Mouse (Mus musculus): Measurements from ENCODE around the gene 4930562C15Rik. TPM values are rescaled to one million over a fixed set of nuclear protein-coding genes. Genes with fewer than 3 reads are reported as not detected.

4930562C15Rik gene
- polyA plus RNA-seq, 1 experiment from 2014 or later, result 0.44 TPM

- Histone ChIP-seq H3K27me3 (ENCODE audit: insufficient read depth, poor library complexity, severe bottlenecking) (no peaks in the 10 kb centered on the region), H3K9me3 (no peaks in the 10 kb centered on the region), H3K36me3 (peaks cover 16% of the 10 kb centered on the region), H3K4me3 (no peak overlapping the region), H3K27ac (no peak overlapping the region), H3K4me1 (peaks cover 21% of the 10 kb centered on the region)
- DNase-seq (ENCODE audit: low spot score), result no peak
- 71% methylated on average over 7 of the region's 7 CpGs for WGBS
Observed at GRCm38 (mm10) chr16:4866101-4866695, 31.0 kb downstream of the 4930562C15Rik start.

- H3K27ac ChIP-seq, result no peak overlapping the region
- H3K27me3 ChIP-seq (ENCODE audit: insufficient read depth, poor library complexity, severe bottlenecking), result no peaks in the 10 kb centered on the region
- H3K4me1 ChIP-seq, result peaks cover 11% of the 10 kb centered on the region
- no peak for DNase-seq (ENCODE audit: low spot score)
- peaks cover 40% of the 10 kb centered on the region for H3K36me3 ChIP-seq
- no peak overlapping the region for H3K4me3 ChIP-seq
- 81% methylated on average over 5 of the region's 5 CpGs for WGBS
- H3K9me3 ChIP-seq, result no peaks in the 10 kb centered on the region
Observed at GRCm38 (mm10) chr16:4870490-4870889, 35.3 kb downstream of the 4930562C15Rik start.

GRCm38 (mm10) chr16:4871926-4872325 is 36.7 kb downstream of the 4930562C15Rik start:
- WGBS, result 67% methylated on average over 2 of the region's 2 CpGs
- Histone ChIP-seq H3K27ac (no peak overlapping the region), H3K36me3 (peaks cover 52% of the 10 kb centered on the region)

GRCm38 (mm10) chr16:4875198-4876032 is 40.2 kb downstream of the 4930562C15Rik start:
- H3K4me1 ChIP-seq, result peaks cover 39% of the 10 kb centered on the region
- no peak overlapping the region for H3K4me3 ChIP-seq
- peak overlapping the region; percentile 56; the same call in 1 of the 2 replicates for H3K27ac ChIP-seq
- H3K27me3 ChIP-seq (ENCODE audit: insufficient read depth, poor library complexity, severe bottlenecking), result no peaks in the 10 kb centered on the region
- peaks cover 38% of the 10 kb centered on the region for H3K36me3 ChIP-seq
- no peak for DNase-seq (ENCODE audit: low spot score)
- H3K9me3 ChIP-seq, result no peaks in the 10 kb centered on the region
- WGBS, result 83% methylated on average over 23 of the region's 23 CpGs

More at GRCm38 (mm10) chr16:4871926-4872325, 36.7 kb downstream of the 4930562C15Rik start:
- H3K4me3 ChIP-seq, result no peak overlapping the region
- H3K4me1 ChIP-seq, result peaks cover 22% of the 10 kb centered on the region
- no peak for DNase-seq (ENCODE audit: low spot score)
- no peaks in the 10 kb centered on the region for H3K27me3 ChIP-seq (ENCODE audit: insufficient read depth, poor library complexity, severe bottlenecking)
- no peaks in the 10 kb centered on the region for H3K9me3 ChIP-seq

- H3K36me3 ChIP-seq, result peaks cover 36% of the 10 kb centered on the region
- no peaks in the 10 kb centered on the region for H3K27me3 ChIP-seq (ENCODE audit: insufficient read depth, poor library complexity, severe bottlenecking)
- H3K9me3 ChIP-seq, result no peaks in the 10 kb centered on the region
- 82% methylated on average over 8 of the region's 8 CpGs for WGBS
- no peak overlapping the region for H3K4me3 ChIP-seq
- peak overlapping the region; percentile 56; the same call in 1 of the 2 replicates for H3K27ac ChIP-seq
- H3K4me1 ChIP-seq, result peaks cover 42% of the 10 kb centered on the region
- no peak for DNase-seq (ENCODE audit: low spot score)
Observed at GRCm38 (mm10) chr16:4876033-4876680, 40.9 kb downstream of the 4930562C15Rik start.

- no peaks in the 10 kb centered on the region for H3K27me3 ChIP-seq (ENCODE audit: insufficient read depth, poor library complexity, severe bottlenecking)
- H3K4me1 ChIP-seq, result peaks cover 49% of the 10 kb centered on the region
- DNase-seq (ENCODE audit: low spot score), result no peak
- H3K27ac ChIP-seq, result peak overlapping the region; percentile 98; the same call in 1 of the 2 replicates
- H3K9me3 ChIP-seq, result no peaks in the 10 kb centered on the region
- no peak overlapping the region for H3K4me3 ChIP-seq
- WGBS, result 78% methylated on average over 4 of the region's 4 CpGs
- H3K36me3 ChIP-seq, result peaks cover 36% of the 10 kb centered on the region
Observed at GRCm38 (mm10) chr16:4877195-4877594, 42.0 kb downstream of the 4930562C15Rik start.

GRCm38 (mm10) chr16:4877701-4878100 is 42.5 kb downstream of the 4930562C15Rik start:
- no peaks in the 10 kb centered on the region for H3K9me3 ChIP-seq
- H3K36me3 ChIP-seq, result peaks cover 36% of the 10 kb centered on the region
- H3K27ac ChIP-seq, result peak overlapping the region; percentile 98
- 82% methylated on average over 3 of the region's 3 CpGs for WGBS
- H3K27me3 ChIP-seq (ENCODE audit: insufficient read depth, poor library complexity, severe bottlenecking), result no peaks in the 10 kb centered on the region
- H3K4me1 ChIP-seq, result peaks cover 49% of the 10 kb centered on the region
- no peak for DNase-seq (ENCODE audit: low spot score)
- H3K4me3 ChIP-seq, result peak overlapping the region; percentile 93

GRCm38 (mm10) chr16:4878192-4878885 is 43.1 kb downstream of the 4930562C15Rik start:
- peaks cover 49% of the 10 kb centered on the region for H3K4me1 ChIP-seq
- peak overlapping the region; percentile 98 for H3K27ac ChIP-seq
- peak overlapping the region; percentile 93 for H3K4me3 ChIP-seq
- 24% methylated on average over 5 of the region's 5 CpGs for WGBS
- peaks cover 34% of the 10 kb centered on the region for H3K36me3 ChIP-seq
- DNase-seq (ENCODE audit: low spot score), result no peak
- H3K9me3 ChIP-seq, result no peaks in the 10 kb centered on the region
- H3K27me3 ChIP-seq (ENCODE audit: insufficient read depth, poor library complexity, severe bottlenecking), result no peaks in the 10 kb centered on the region

GRCm38 (mm10) chr16:4879101-4879707 is 44.0 kb downstream of the 4930562C15Rik start:
- Histone ChIP-seq H3K27me3 (ENCODE audit: insufficient read depth, poor library complexity, severe bottlenecking) (no peaks in the 10 kb centered on the region), H3K9me3 (no peaks in the 10 kb centered on the region), H3K27ac (peak overlapping the region; percentile 98), H3K4me3 (peak overlapping the region; percentile 93), H3K36me3 (peaks cover 25% of the 10 kb centered on the region), H3K4me1 (peaks cover 49% of the 10 kb centered on the region)
- WGBS, result under 1% methylated on average over 54 of the region's 54 CpGs
- no peak for DNase-seq (ENCODE audit: low spot score)

GRCm38 (mm10) chr16:4879708-4880124 is 44.5 kb downstream of the 4930562C15Rik start:
- under 1% methylated on average over 40 of the region's 40 CpGs for WGBS
- Histone ChIP-seq H3K36me3 (peaks cover 20% of the 10 kb centered on the region), H3K9me3 (no peaks in the 10 kb centered on the region), H3K27me3 (ENCODE audit: insufficient read depth, poor library complexity, severe bottlenecking) (no peaks in the 10 kb centered on the region), H3K4me1 (peaks cover 49% of the 10 kb centered on the region), H3K4me3 (peak overlapping the region; percentile 93), H3K27ac (peak overlapping the region; percentile 98)
- DNase-seq (ENCODE audit: low spot score), result peak; percentile 94

- under 1% methylated on average over 48 of the region's 48 CpGs for WGBS
- Histone ChIP-seq H3K4me1 (peaks cover 53% of the 10 kb centered on the region), H3K27me3 (ENCODE audit: insufficient read depth, poor library complexity, severe bottlenecking) (no peaks in the 10 kb centered on the region), H3K9me3 (no peaks in the 10 kb centered on the region), H3K36me3 (peaks cover 14% of the 10 kb centered on the region), H3K4me3 (peak within 1 kb of the TSS; percentile 93), H3K27ac (peak within 1 kb of the TSS; percentile 98)
- peak; percentile 100 for DNase-seq (ENCODE audit: low spot score)
Observed at GRCm38 (mm10) chr16:4880136-4880825, 45.1 kb downstream of the 4930562C15Rik start, which contains the start of gene Ubald1. Gene Ubald1 (minus strand): TSS chr16:4880315.

All from heart, embryonic 10.5 days (tissue).